Mouse (Mus musculus) intestine, postnatal 0 days (tissue): ENCODE measurements at regions not wholly inside any gene's neighbourhood (a gene's known extent, or its start where the extent isn't known, plus 50 kb on each side); places are given as distances from the start of the nearest gene placed in this dataset.

Experiments
- ATAC-seq: fragments of 200-750 bp; cut with Nextera tagmentation; 2 replicates; pipeline ENCODE4 v1.8.0; 2017; ENCODE audit warnings: mild to moderate bottlenecking, moderate TSS enrichment, moderate library complexity
- H3K27ac ChIP-seq: fragments of 300-500 bp; sonication (generic); 2 replicates; pipeline ENCODE4 v1.5.1; 2014; ENCODE audit warnings: mild to moderate bottlenecking, low read depth, low read length, moderate library complexity
- H3K27me3 ChIP-seq: fragments of 300-500 bp; sonication (generic); replicated peaks from 2 replicates; pipeline ENCODE4 v1.6.1; 2014; ENCODE audit warnings: low read length, mixed read lengths; ENCODE audit not compliant: control insufficient read depth, insufficient read depth
- H3K36me3 ChIP-seq: fragments of 300-500 bp; sonication (generic); 2 replicates; pipeline ENCODE4 v1.6.1; 2014; ENCODE audit warnings: mild to moderate bottlenecking, moderate library complexity; ENCODE audit not compliant: control insufficient read depth, insufficient read depth
- H3K4me1 ChIP-seq: fragments of 300-500 bp; sonication (generic); replicated peaks from 2 replicates; pipeline ENCODE4 v1.6.1; 2014; ENCODE audit warnings: antibody characterized with exemption, low read length, mixed read lengths; ENCODE audit not compliant: control insufficient read depth, insufficient read depth
- H3K4me2 ChIP-seq: fragments of 300-500 bp; sonication (generic); replicated peaks from 2 replicates; pipeline ENCODE4 v1.6.1; 2014; ENCODE audit warnings: low read depth, mild to moderate bottlenecking, moderate library complexity
- H3K4me3 ChIP-seq: fragments of 300-500 bp; sonication (generic); 2 replicates; pipeline ENCODE4 v1.5.1; 2014; ENCODE audit warnings: low read depth, low read length
- H3K9ac ChIP-seq: fragments of 300-500 bp; sonication (generic); 2 replicates; pipeline ENCODE4 v1.6.1; 2014; ENCODE audit warnings: mild to moderate bottlenecking, low read depth, low read length
- H3K9me3 ChIP-seq: fragments of 300-500 bp; sonication (generic); 2 replicates; pipeline ENCODE4 v1.6.1; 2016; ENCODE audit warnings: mixed run types; ENCODE audit not compliant: control insufficient read depth
- CTCF ChIP-seq: sonication (generic); IDR thresholded peaks from 2 replicates; pipeline ENCODE4 v1.5.1; 2016; ENCODE audit warnings: low read depth, mild to moderate bottlenecking, control low read depth, antibody characterized with exemption, moderate library complexity
- WGBS: fragments of 180-500 bp; shearing (Covaris S2); extraction: QIAGEN DNeasy Blood & Tissue Kit; methylation state at CpG from one replicate; pipeline ENCODE4 v1.1.7; 2014; 5-methylcytosine and 5-hydroxymethylcytosine counted together

- no peaks in the 10 kb centered on the region for H3K4me1 ChIP-seq
- WGBS, result 73% methylated on average over 5 of the region's 5 CpGs
Observed at GRCm38 (mm10) chr11:22666378-22666777, 154.5 kb downstream of the Tmem17 start.

DNA sequence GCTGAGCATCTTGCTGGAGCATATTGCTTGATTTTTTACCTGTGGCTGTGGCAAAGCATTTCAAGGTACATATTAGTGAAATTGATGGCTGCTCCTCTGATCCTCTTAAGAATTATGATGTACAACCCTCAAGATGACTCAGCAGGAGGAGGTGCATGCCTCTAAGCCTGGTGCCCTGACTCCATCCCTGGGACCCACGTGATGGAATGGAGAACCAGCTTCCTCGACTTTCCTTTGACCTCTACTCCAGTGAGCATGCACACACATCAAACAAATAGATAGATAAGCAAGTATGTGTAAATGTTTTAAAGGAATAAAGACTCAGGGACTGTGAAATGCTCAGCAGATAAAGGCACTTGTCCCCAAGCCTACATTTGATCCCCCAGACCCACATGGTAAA, 156.3 kb downstream of the Tmem17 start:
- TF ChIP-seq CTCF, result no peak

More at GRCm38 (mm10) chr11:22666378-22666777, 154.5 kb downstream of the Tmem17 start:
- Histone ChIP-seq H3K4me3 (no peak overlapping the region), H3K9me3 (no peaks in the 10 kb centered on the region), H3K9ac (no peak overlapping the region), H3K36me3 (no peaks in the 10 kb centered on the region), H3K27ac (no peak overlapping the region), H3K27me3 (no peaks in the 10 kb centered on the region), H3K4me2 (no peak overlapping the region)
- no peak for TF ChIP-seq CTCF
- no peak for ATAC-seq

DNA sequence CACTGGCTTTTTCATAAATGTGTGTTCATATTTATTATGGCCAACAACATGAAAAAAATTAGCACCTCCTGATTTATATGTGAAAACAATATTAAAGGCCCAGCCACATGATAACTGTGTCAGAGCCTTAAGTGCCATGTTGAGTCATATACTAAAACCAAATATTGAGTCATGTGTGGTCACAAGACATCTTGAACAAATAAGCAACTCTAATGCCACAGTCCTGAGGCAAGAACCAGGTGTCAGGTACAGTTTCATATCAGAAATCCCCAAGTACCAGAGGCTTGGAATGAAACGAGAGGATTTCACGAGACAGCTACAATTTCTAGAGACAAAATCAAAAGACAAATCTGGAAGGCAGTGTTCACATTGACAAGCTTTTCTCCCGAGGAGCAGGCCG, 157.4 kb downstream of the Tmem17 start:
- WGBS, result 72% methylated on average over 4 of the region's 4 CpGs
- ATAC-seq, result no peak
- Histone ChIP-seq H3K4me2 (no peak overlapping the region), H3K9ac (no peak overlapping the region), H3K4me3 (no peak overlapping the region), H3K27ac (no peak overlapping the region), H3K4me1 (no peaks in the 10 kb centered on the region), H3K9me3 (no peaks in the 10 kb centered on the region), H3K27me3 (no peaks in the 10 kb centered on the region), H3K36me3 (no peaks in the 10 kb centered on the region)
- no peak for TF ChIP-seq CTCF

More for the DNA sequence above, 156.3 kb downstream of the Tmem17 start:
- Histone ChIP-seq H3K9me3 (no peaks in the 10 kb centered on the region), H3K36me3 (no peaks in the 10 kb centered on the region), H3K4me1 (no peaks in the 10 kb centered on the region), H3K4me2 (no peak overlapping the region), H3K27ac (no peak overlapping the region), H3K27me3 (no peaks in the 10 kb centered on the region), H3K4me3 (no peak overlapping the region), H3K9ac (no peak overlapping the region)
- WGBS, result 27% methylated on average over 2 of the region's 2 CpGs
- no peak for ATAC-seq

DNA sequence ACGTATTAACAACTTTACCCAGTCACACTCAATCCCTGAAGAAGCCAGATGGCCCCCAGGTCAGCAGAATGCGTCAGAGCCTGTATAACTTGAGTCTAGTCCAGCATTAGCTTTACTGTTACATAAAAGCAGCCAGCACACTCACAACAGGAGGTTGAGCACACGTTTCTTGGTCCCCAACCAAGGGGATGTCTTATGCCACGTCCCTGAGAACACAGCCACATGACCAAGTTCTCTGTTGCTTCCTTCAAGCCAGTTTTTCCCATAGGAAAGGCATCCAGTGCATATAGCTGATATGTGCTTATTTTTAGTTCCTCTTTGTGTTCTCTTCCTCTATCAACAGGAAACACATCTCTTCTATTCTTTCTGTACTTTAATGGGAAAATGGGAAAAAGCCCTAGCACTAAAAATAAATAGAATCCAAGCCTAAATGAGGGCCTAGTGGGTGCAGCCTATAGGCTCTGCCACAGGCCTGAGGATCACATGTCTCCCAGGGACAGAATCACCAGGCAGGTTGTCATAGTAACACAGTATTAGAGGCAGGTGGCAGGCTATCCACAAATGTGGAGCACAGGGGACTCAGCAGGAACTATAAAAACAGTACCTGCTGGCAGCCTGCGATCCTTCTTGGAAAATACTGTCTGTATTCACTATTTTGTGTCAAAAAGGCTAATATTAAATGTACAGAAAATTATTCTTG, 160.1 kb downstream of the Tmem17 start:
- no peak overlapping the region for H3K27ac ChIP-seq

DNA sequence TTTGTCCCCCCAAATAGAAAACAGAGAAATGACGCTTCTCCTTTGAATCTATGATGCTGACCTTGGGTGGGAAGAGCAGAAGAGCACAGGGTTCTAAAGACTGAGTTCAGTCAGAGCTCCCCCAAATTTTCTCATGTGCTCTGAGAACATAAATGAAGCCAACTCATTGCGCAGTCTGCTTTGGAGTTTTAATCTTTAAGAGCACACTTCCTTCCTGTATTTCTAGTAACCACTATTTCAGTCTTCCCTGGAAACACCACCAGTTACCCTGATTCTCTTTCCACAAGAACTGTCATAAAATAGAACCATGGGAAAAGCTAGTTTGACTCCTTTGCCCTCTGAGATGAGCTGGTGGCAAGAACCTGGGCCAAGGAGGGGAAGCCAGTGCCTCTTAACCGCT, 163.2 kb downstream of the Tmem17 start:
- Histone ChIP-seq H3K4me1 (no peaks in the 10 kb centered on the region), H3K27me3 (no peaks in the 10 kb centered on the region), H3K9ac (no peak overlapping the region), H3K4me2 (no peak overlapping the region), H3K4me3 (no peak overlapping the region), H3K36me3 (no peaks in the 10 kb centered on the region), H3K9me3 (no peaks in the 10 kb centered on the region), H3K27ac (no peak overlapping the region)
- no peak for ATAC-seq
- TF ChIP-seq CTCF, result no peak
- 69% methylated on average over 3 of the region's 3 CpGs for WGBS

More for the DNA sequence above, 160.1 kb downstream of the Tmem17 start:
- 55% methylated on average over 5 of the region's 5 CpGs for WGBS
- Histone ChIP-seq H3K36me3 (no peaks in the 10 kb centered on the region), H3K27me3 (no peaks in the 10 kb centered on the region), H3K4me1 (no peaks in the 10 kb centered on the region), H3K4me3 (no peak overlapping the region), H3K4me2 (no peak overlapping the region), H3K9me3 (no peaks in the 10 kb centered on the region), H3K9ac (no peak overlapping the region)
- no peak for ATAC-seq
- TF ChIP-seq CTCF, result no peak

- Histone ChIP-seq H3K36me3 (no peaks in the 10 kb centered on the region), H3K4me2 (no peak overlapping the region), H3K4me1 (no peaks in the 10 kb centered on the region), H3K27ac (no peak overlapping the region), H3K27me3 (no peaks in the 10 kb centered on the region), H3K9me3 (no peaks in the 10 kb centered on the region), H3K4me3 (no peak overlapping the region), H3K9ac (no peak overlapping the region)
- WGBS, result 70% methylated on average over 1 of the region's 1 CpGs
- no peak for TF ChIP-seq CTCF
- no peak for ATAC-seq
Observed at GRCm38 (mm10) chr11:22675754-22676153, 163.9 kb downstream of the Tmem17 start.
